Mouse (Mus musculus): ENCODE data around the gene Esf1.

GRCm38 (mm10) chr2:140215415-140215814, 45.1 kb upstream of the Esf1 start:
- TF ChIP-seq POLR2A (IDR thresholded peaks at IDR 0.05; ENCODE audit: borderline replicate concordance, control insufficient read depth, low read depth, low read length) (no peak), CTCF (IDR thresholded peaks at IDR 0.05; ENCODE audit: control insufficient read depth, insufficient read depth, low read length) (no peak)
